Mouse (Mus musculus): Measurements from ENCODE around the gene Fars2. TPM values are rescaled to one million over a fixed set of nuclear protein-coding genes. Genes with fewer than 3 reads are reported as not detected.

Gene Fars2
- polyA plus RNA-seq, 1 experiment from 2014 or later, result 24.6 TPM

DNA sequence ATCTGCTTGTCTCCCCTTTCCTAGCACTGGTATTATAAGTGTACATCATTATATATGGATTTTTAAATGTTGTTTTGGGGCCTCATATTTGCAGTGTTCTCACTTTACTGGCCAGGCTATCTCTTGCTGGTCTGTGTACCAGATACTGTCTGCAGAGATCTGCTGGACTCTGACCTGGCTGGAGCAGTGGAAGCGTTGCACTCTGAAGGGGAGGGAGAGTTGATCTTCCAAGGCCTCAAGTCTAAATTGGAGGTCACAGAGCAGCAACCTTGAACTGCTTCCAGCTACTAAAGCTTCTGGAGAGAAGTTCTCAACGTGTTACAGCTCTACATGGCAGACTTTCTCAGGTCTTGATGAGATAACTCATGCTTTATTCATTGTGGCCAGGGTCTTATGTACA, 107.2 kb downstream of the Fars2 start:
- WGBS, result 88% methylated on average over 2 of the region's 2 CpGs
- no peaks in the 10 kb centered on the region for H3K9me3 ChIP-seq (replicated peaks)
- H3K4me3 ChIP-seq (replicated peaks), result no peak overlapping the region
- ATAC-seq (ENCODE audit: low FRiP score), result no peak
- no peak overlapping the region for H3K9ac ChIP-seq (replicated peaks)
- no peaks in the 10 kb centered on the region for H3K36me3 ChIP-seq
- no peak overlapping the region for H3K4me2 ChIP-seq
- no peaks in the 10 kb centered on the region for H3K4me1 ChIP-seq
- no peak overlapping the region for H3K27ac ChIP-seq (replicated peaks)
- H3K27me3 ChIP-seq (replicated peaks), result no peaks in the 10 kb centered on the region

DNA sequence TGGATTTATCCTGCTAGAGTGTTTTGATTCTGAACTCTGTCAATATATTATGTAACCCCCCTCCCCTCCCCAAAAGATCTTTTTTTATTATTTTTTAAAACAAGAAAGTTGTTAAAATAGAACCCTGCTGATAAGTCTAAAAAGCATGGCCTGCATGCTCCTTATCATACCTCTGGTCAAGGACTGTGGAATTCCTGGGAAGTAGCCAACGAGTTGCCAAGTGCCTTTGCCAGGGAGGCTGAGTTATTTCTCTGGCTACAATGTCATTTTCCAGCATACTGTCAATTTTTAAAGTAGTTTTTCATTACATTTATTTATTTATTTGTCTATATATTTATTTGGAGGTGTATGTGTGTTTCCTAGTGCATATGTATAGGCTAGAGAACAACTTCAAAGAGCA, 125.0 kb downstream of the Fars2 start:
- no peak for ATAC-seq (ENCODE audit: low FRiP score)
- H3K4me3 ChIP-seq (replicated peaks), result no peak overlapping the region
- WGBS, result 83% methylated on average over 1 of the region's 1 CpGs
- no peak overlapping the region for H3K27ac ChIP-seq (replicated peaks)
- no peaks in the 10 kb centered on the region for H3K27me3 ChIP-seq (replicated peaks)
- no peak overlapping the region for H3K4me2 ChIP-seq
- no peaks in the 10 kb centered on the region for H3K36me3 ChIP-seq
- H3K9ac ChIP-seq (replicated peaks), result no peak overlapping the region
- no peaks in the 10 kb centered on the region for H3K9me3 ChIP-seq (replicated peaks)
- H3K4me1 ChIP-seq, result no peaks in the 10 kb centered on the region

GRCm38 (mm10) chr13:36253936-36254335, 136.7 kb downstream of the Fars2 start:
- WGBS, result 53% methylated on average over 3 of the region's 3 CpGs
- H3K9me3 ChIP-seq (replicated peaks), result no peaks in the 10 kb centered on the region
- H3K4me1 ChIP-seq, result no peaks in the 10 kb centered on the region
- H3K27ac ChIP-seq (replicated peaks), result no peak overlapping the region
- no peak overlapping the region for H3K4me2 ChIP-seq
- H3K9ac ChIP-seq (replicated peaks), result no peak overlapping the region
- H3K36me3 ChIP-seq, result no peaks in the 10 kb centered on the region
- no peaks in the 10 kb centered on the region for H3K27me3 ChIP-seq (replicated peaks)
- H3K4me3 ChIP-seq (replicated peaks), result no peak overlapping the region
- no peak for ATAC-seq (ENCODE audit: low FRiP score)

GRCm38 (mm10) chr13:36257213-36257612, 140.0 kb downstream of the Fars2 start:
- Histone ChIP-seq H3K4me3 (replicated peaks) (no peak overlapping the region), H3K27me3 (replicated peaks) (no peaks in the 10 kb centered on the region), H3K4me1 (no peaks in the 10 kb centered on the region), H3K9ac (replicated peaks) (no peak overlapping the region), H3K4me2 (no peak overlapping the region), H3K27ac (replicated peaks) (no peak overlapping the region; the same call in 1 of the 2 replicates), H3K36me3 (no peaks in the 10 kb centered on the region), H3K9me3 (replicated peaks) (no peaks in the 10 kb centered on the region)
- ATAC-seq (ENCODE audit: low FRiP score), result no peak
- 68% methylated on average over 5 of the region's 5 CpGs for WGBS

GRCm38 (mm10) chr13:36259754-36260153, 142.5 kb downstream of the Fars2 start:
- no peaks in the 10 kb centered on the region for H3K36me3 ChIP-seq
- H3K27ac ChIP-seq (replicated peaks), result no peak overlapping the region
- no peak for ATAC-seq (ENCODE audit: low FRiP score)
- no peaks in the 10 kb centered on the region for H3K27me3 ChIP-seq (replicated peaks)
- H3K9ac ChIP-seq (replicated peaks), result no peak overlapping the region
- H3K4me2 ChIP-seq, result no peak overlapping the region
- H3K9me3 ChIP-seq (replicated peaks), result no peaks in the 10 kb centered on the region
- no peak overlapping the region for H3K4me3 ChIP-seq (replicated peaks)
- H3K4me1 ChIP-seq, result 0 out of 2 replicates have a peak, but pooled peaks cover 4% of the 10 kb centered on the region
- 96% methylated on average over 1 of the region's 1 CpGs for WGBS

DNA sequence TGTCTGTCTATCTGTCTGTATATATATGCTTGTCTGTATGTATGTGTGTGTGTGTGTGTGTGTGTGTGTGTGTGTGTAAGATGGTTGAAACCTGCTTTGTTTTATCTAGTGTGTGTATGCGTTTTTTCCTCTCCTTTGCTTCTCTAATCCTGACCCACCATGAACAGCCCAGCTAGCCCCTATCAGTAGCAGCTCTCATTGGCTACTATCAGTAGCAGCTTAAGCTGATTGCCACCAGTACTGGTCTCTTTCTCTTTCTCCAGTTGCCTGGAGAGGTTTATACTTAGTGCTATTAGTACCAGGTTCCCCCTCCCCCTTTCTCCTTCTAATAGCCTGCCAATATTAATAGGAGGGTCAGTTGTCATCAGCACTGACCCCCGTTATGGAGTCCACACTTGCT, 144.1 kb downstream of the Fars2 start:
- Histone ChIP-seq H3K9me3 (replicated peaks) (no peaks in the 10 kb centered on the region), H3K27me3 (replicated peaks) (no peaks in the 10 kb centered on the region), H3K4me2 (no peak overlapping the region), H3K27ac (replicated peaks) (no peak overlapping the region), H3K4me1 (0 out of 2 replicates have a peak, but pooled peaks cover 7% of the 10 kb centered on the region), H3K36me3 (no peaks in the 10 kb centered on the region), H3K9ac (replicated peaks) (no peak overlapping the region), H3K4me3 (replicated peaks) (no peak overlapping the region)
- WGBS, result 73% methylated on average over 2 of the region's 2 CpGs
- no peak for ATAC-seq (ENCODE audit: low FRiP score)

GRCm38 (mm10) chr13:36263240-36264095, 146.3 kb downstream of the Fars2 start:
- no peak for ATAC-seq (ENCODE audit: low FRiP score)
- no peaks in the 10 kb centered on the region for H3K9me3 ChIP-seq (replicated peaks)
- H3K36me3 ChIP-seq, result no peaks in the 10 kb centered on the region
- H3K27ac ChIP-seq (replicated peaks), result no peak overlapping the region
- no peak overlapping the region for H3K9ac ChIP-seq (replicated peaks)
- 38% methylated on average over 5 of the region's 5 CpGs for WGBS
- H3K27me3 ChIP-seq (replicated peaks), result no peaks in the 10 kb centered on the region
- 0 out of 2 replicates have a peak, but pooled peaks cover 7% of the 10 kb centered on the region for H3K4me1 ChIP-seq
- H3K4me3 ChIP-seq (replicated peaks), result no peak overlapping the region
- H3K4me2 ChIP-seq, result no peak overlapping the region

DNA sequence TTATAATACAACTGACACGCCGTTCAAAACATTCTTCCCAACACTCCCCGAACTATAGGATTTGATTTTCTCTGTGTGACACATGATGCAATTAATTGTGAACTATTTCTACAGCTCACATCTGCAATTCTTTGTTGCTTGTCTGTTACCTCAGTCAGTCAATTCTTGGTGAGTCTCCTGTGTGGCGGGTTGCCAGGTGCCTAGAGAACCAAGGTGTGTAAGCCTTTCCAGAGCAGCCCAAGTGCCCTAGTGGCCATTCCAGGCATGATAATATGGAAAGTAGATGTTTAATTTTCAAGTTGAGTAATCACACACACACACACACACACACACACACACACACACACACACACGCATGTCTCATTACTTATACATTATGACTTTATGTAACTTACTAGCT, 147.2 kb downstream of the Fars2 start:
- 92% methylated on average over 5 of the region's 5 CpGs for WGBS
- no peak for ATAC-seq (ENCODE audit: low FRiP score)
- no peak overlapping the region for H3K27ac ChIP-seq (replicated peaks)
- no peaks in the 10 kb centered on the region for H3K9me3 ChIP-seq (replicated peaks)
- no peak overlapping the region for H3K9ac ChIP-seq (replicated peaks)
- H3K4me3 ChIP-seq (replicated peaks), result no peak overlapping the region
- no peak overlapping the region for H3K4me2 ChIP-seq
- H3K27me3 ChIP-seq (replicated peaks), result no peaks in the 10 kb centered on the region
- no peaks in the 10 kb centered on the region for H3K36me3 ChIP-seq
- H3K4me1 ChIP-seq, result 0 out of 2 replicates have a peak, but pooled peaks cover 7% of the 10 kb centered on the region

DNA sequence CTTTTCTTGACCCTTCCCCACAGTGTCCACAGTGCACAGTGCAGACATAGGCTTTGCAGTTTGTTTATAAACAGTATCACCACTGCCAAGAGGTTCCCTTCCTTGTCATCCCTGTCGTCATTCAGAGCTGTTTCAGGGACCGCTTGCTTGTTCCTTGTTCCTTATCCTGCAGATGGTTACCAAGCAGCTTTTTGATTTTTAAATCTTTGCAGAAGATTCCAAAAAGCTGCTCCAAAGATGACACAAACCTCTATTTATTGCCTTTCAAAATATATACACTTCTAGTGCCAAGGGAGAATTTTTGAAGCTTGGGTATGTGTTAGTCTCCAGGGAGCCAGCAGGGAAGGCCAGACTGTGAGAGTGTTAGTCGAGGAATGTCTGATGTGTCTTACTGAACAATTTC, 148.1 kb downstream of the Fars2 start:
- Histone ChIP-seq H3K27ac (replicated peaks) (no peak overlapping the region), H3K4me2 (no peak overlapping the region), H3K4me3 (replicated peaks) (no peak overlapping the region), H3K9me3 (replicated peaks) (no peaks in the 10 kb centered on the region), H3K36me3 (no peaks in the 10 kb centered on the region), H3K4me1 (0 out of 2 replicates have a peak, but pooled peaks cover 7% of the 10 kb centered on the region), H3K9ac (replicated peaks) (no peak overlapping the region), H3K27me3 (replicated peaks) (no peaks in the 10 kb centered on the region)
- 66% methylated on average over 3 of the region's 3 CpGs for WGBS
- ATAC-seq (ENCODE audit: low FRiP score), result no peak

DNA sequence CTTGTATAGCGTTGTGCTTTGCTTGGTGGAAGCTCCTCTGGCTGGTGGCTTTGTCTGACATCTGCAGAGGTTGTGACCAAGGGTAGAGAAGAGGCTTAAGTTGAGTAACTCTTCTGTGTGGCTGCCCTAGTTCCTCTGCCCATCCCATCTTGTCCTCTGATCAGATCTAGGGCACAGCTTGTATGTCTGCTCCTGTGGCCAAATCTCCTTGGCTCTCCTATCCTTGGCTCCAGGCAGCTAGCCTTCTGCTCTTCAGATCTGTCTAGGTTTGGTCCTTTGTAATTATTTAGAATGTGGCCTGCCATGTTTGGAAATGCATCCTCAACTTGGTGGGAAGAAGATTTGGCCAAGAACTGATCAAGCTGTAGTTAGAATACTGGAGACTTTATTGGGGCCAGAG, 150.2 kb downstream of the Fars2 start:
- 89% methylated on average over 1 of the region's 1 CpGs for WGBS
- no peak for ATAC-seq (ENCODE audit: low FRiP score)
- no peak overlapping the region for H3K27ac ChIP-seq (replicated peaks)

GRCm38 (mm10) chr13:36270867-36271266, 153.7 kb downstream of the Fars2 start:
- Histone ChIP-seq H3K4me2 (no peak overlapping the region), H3K36me3 (no peaks in the 10 kb centered on the region), H3K9ac (replicated peaks) (no peak overlapping the region), H3K4me3 (replicated peaks) (no peak overlapping the region), H3K4me1 (no peaks in the 10 kb centered on the region), H3K27me3 (replicated peaks) (no peaks in the 10 kb centered on the region), H3K27ac (replicated peaks) (no peak overlapping the region), H3K9me3 (replicated peaks) (no peaks in the 10 kb centered on the region)
- 78% methylated on average over 1 of the region's 1 CpGs for WGBS
- no peak for ATAC-seq (ENCODE audit: low FRiP score)

More for the DNA sequence above, 150.2 kb downstream of the Fars2 start:
- Histone ChIP-seq H3K9ac (replicated peaks) (no peak overlapping the region), H3K4me3 (replicated peaks) (no peak overlapping the region), H3K36me3 (no peaks in the 10 kb centered on the region), H3K4me2 (no peak overlapping the region), H3K27me3 (replicated peaks) (no peaks in the 10 kb centered on the region), H3K9me3 (replicated peaks) (no peaks in the 10 kb centered on the region), H3K4me1 (0 out of 2 replicates have a peak, but pooled peaks cover 7% of the 10 kb centered on the region)

DNA sequence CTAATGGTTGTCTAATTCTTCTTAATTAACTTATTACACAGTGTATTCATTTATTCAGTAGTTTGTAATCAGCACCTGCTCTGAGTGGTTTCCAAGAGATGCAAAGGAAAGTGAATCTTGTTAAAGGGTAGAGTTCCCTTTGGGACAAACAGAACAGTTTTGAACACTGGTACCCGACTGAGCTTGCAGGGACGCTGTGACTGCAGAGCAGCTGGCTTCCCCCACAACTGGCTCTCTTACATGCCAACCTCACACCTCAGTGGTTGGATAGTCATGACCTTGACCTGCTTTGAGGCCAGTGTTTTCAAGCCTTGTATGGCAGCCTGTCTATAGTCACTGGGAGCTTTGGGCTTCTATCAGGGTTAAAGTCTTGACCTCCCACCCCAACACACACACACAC, 156.3 kb downstream of the Fars2 start:
- H3K27ac ChIP-seq (replicated peaks), result no peak overlapping the region
- no peaks in the 10 kb centered on the region for H3K27me3 ChIP-seq (replicated peaks)
- no peaks in the 10 kb centered on the region for H3K4me1 ChIP-seq
- WGBS, result 78% methylated on average over 2 of the region's 2 CpGs
- no peak for ATAC-seq (ENCODE audit: low FRiP score)
- H3K36me3 ChIP-seq, result no peaks in the 10 kb centered on the region
- H3K9me3 ChIP-seq (replicated peaks), result no peaks in the 10 kb centered on the region
- H3K4me3 ChIP-seq (replicated peaks), result no peak overlapping the region
- H3K9ac ChIP-seq (replicated peaks), result no peak overlapping the region
- H3K4me2 ChIP-seq, result no peak overlapping the region
